Mouse (Mus musculus) stomach, embryonic 14.5 days (tissue): ENCODE measurements around the gene Zfp341. TPM values are rescaled to one million over a fixed set of nuclear protein-coding genes. Genes with fewer than 3 reads are reported as not detected.

ENCODE experiments used
- ATAC-seq: fragments of 200-750 bp; cut with Nextera tagmentation; 2 replicates; pipeline ENCODE4 v1.8.0; 2017; ENCODE audit warnings: low read depth, moderate TSS enrichment; ENCODE audit not compliant: insufficient number of reproducible peaks, insufficient read depth, low FRiP score
- H3K27ac ChIP-seq: fragments of 300-500 bp; sonication (generic); 2 replicates; pipeline ENCODE4 v1.5.1; 2014; ENCODE audit warnings: mild to moderate bottlenecking, low read length, moderate library complexity, mixed read lengths
- H3K27me3 ChIP-seq: fragments of 300-500 bp; sonication (generic); 2 replicates; pipeline ENCODE4 v1.6.1; 2014; ENCODE audit warnings: low read length, control low read depth, mixed read lengths; ENCODE audit not compliant: control insufficient read depth, insufficient read depth
- H3K36me3 ChIP-seq: fragments of 300-500 bp; sonication (generic); 2 replicates; pipeline ENCODE4 v1.6.1; 2014; ENCODE audit warnings: mild to moderate bottlenecking, control low read depth, low read length, moderate library complexity, mixed read lengths; ENCODE audit not compliant: control insufficient read depth, insufficient read depth
- H3K4me1 ChIP-seq: fragments of 300-500 bp; sonication (generic); 2 replicates; pipeline ENCODE4 v1.6.1; 2014; ENCODE audit warnings: low read length, control low read depth, mixed read lengths; ENCODE audit not compliant: control insufficient read depth, insufficient read depth
- H3K4me2 ChIP-seq: fragments of 300-500 bp; sonication (generic); replicated peaks from 2 replicates; pipeline ENCODE4 v1.6.1; 2014; ENCODE audit warnings: low read depth, low read length, control low read depth
- H3K4me3 ChIP-seq: fragments of 300-500 bp; sonication (generic); 2 replicates; pipeline ENCODE4 v1.5.1; 2014; ENCODE audit warnings: low read depth, low read length, control low read depth
- H3K9ac ChIP-seq: fragments of 300-500 bp; sonication (generic); replicated peaks from 2 replicates; pipeline ENCODE4 v1.6.1; 2014; ENCODE audit warnings: low read depth, mild to moderate bottlenecking, control low read depth, low read length, moderate library complexity, mixed read lengths
- H3K9me3 ChIP-seq: fragments of 300-500 bp; sonication (generic); 2 replicates; pipeline ENCODE4 v1.6.1; 2016; ENCODE audit warnings: low read depth, low read length, control low read depth; ENCODE audit not compliant: control insufficient read depth
- WGBS: fragments of 180-500 bp; shearing (Covaris S2); extraction: QIAGEN DNeasy Blood & Tissue Kit; methylation state at CpG from one replicate; pipeline ENCODE4 v1.1.7; 2014; 5-methylcytosine and 5-hydroxymethylcytosine counted together
- polyA plus RNA-seq: library from polyadenylated mRNA; unstranded; fragments of >200 nt; fragmentation: Nextera tagmentation; extraction: Ambion mirVana; gene quantifications from 2 replicates; pipeline ENCODE4 v1.2.1, GENCODE M21; 2014

Zfp341 gene
- polyA plus RNA-seq, 1 experiment from 2014 or later = 1.0 TPM

DNA sequence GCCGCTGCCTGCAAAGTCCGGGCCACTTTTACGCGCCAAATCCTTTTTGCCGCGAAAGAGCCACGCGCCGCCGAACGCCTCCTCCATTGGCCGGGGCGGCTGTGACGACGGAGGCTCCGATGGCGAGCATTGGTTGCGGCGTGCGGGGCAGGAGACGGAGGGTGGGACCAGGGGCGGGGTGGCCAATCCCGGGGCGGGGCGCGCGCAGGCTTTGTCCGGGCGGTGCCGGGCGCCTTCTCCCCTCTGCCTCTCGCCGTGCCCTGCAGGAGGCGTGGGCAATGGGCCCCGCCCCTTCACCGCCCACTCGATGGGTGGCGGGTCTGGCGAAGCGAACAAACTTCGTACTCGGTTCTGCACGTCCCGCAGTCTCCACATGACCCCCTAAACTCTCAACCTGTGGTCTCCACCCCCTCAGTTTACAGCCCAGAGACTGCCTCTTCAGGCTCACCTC is 43.2 kb upstream of the Zfp341 start, which contains the start of gene E2f1:
E2f1 (minus strand) TSS at position 57 of the 451 bp plus-strand sequence.
- peak; percentile 96 for ATAC-seq
- peak within 1 kb of the TSS; percentile 72 for H3K4me3 ChIP-seq
- WGBS = 1% methylated on average over 35 of the region's 44 CpGs
- H3K9me3 ChIP-seq = no peaks in the 10 kb centered on the region
- H3K27ac ChIP-seq = peak within 1 kb of the TSS; percentile 89
- peak within 1 kb of the TSS; percentile 82 for H3K4me2 ChIP-seq
- peaks cover 2% of the 10 kb centered on the region; the same call in 1 of the 2 replicates for H3K36me3 ChIP-seq
- H3K27me3 ChIP-seq = no peaks in the 10 kb centered on the region
- peaks cover 31% of the 10 kb centered on the region for H3K4me1 ChIP-seq
- peak within 1 kb of the TSS; percentile 87 for H3K9ac ChIP-seq

DNA sequence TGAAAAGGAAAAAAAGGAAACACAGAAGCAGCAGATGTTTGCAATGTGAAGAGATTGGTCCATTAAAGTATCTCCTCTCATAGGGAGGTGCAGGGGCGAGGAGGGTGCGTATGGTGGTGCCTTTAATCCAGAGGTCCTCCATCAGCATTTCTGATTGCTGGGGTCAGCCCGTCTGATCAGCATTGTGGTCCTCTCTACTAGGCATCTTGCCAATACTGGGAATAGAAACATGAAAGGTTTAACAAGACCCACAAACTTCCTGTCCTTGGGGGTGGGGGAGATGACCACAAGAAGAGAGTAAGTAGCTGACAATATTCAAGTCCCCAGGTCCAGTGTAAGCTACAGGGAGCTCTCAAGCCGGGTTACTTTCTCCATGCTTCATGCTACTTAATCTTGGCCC is 42.4 kb upstream of the Zfp341 start:
- Histone ChIP-seq H3K9ac (no peak overlapping the region), H3K9me3 (no peaks in the 10 kb centered on the region), H3K4me1 (peaks cover 29% of the 10 kb centered on the region), H3K4me3 (no peak overlapping the region; the same call in 1 of the 2 replicates), H3K27me3 (no peaks in the 10 kb centered on the region), H3K27ac (peak overlapping the region; percentile 67; the same call in 1 of the 2 replicates), H3K36me3 (0 out of 2 replicates have a peak, but pooled peaks cover under 1% of the 10 kb centered on the region), H3K4me2 (peak overlapping the region; percentile 64; the same call in 1 of the 2 replicates)
- 60% methylated on average over 4 of the region's 4 CpGs for WGBS
- ATAC-seq = no peak

DNA sequence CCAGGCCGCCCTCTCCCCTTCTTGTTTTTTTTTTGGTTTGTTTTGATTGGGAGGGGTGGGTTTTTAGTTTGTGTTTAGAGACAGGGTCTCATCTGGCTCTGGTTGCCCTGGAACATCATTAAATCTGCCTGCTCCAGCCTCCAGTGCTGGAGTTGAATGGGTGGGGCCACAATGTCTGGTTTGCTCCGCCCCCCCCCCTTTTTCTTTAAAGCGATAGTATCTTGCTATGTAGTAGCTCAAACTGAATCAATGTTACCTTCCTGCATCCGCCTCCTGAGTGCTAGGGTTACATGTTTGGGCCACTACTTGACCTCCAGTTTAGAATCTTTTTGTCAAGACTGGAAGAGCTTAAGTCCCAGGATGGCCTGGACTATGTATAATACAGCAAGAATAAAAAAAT is 41.8 kb upstream of the Zfp341 start:
- Histone ChIP-seq H3K9ac (no peak overlapping the region), H3K27ac (no peak overlapping the region), H3K4me3 (no peak overlapping the region), H3K4me2 (no peak overlapping the region), H3K9me3 (no peaks in the 10 kb centered on the region), H3K36me3 (no peaks in the 10 kb centered on the region), H3K4me1 (peaks cover 23% of the 10 kb centered on the region; the same call in 1 of the 2 replicates), H3K27me3 (no peaks in the 10 kb centered on the region)
- no peak for ATAC-seq
- WGBS = 96% methylated on average over 4 of the region's 4 CpGs

DNA sequence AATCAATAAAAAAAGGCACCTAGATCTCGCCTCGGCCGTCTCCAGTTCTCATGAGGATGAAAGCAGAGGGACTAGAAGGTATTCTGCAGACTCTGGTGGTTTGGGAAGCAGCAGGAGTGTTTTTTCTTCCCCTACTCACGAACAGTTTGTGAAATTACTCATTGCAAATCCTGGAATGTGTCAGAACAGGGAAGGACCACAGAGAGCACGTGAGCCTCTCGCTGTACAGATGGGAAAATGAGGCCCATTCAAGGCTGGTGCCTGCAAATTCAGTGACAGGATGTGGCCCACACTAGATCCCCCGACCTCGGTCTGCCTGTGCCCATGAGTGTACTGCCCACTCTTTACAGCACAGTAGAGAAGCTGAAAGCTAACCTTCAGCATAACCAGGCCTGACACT is 41.1 kb upstream of the Zfp341 start:
- Histone ChIP-seq H3K36me3 (no peaks in the 10 kb centered on the region), H3K9ac (no peak overlapping the region), H3K27ac (peak overlapping the region; percentile 6; the same call in 1 of the 2 replicates), H3K9me3 (no peaks in the 10 kb centered on the region), H3K4me1 (peaks cover 19% of the 10 kb centered on the region; the same call in 1 of the 2 replicates), H3K4me3 (no peak overlapping the region), H3K27me3 (no peaks in the 10 kb centered on the region), H3K4me2 (no peak overlapping the region)
- ATAC-seq = no peak
- 54% methylated on average over 8 of the region's 8 CpGs for WGBS

DNA sequence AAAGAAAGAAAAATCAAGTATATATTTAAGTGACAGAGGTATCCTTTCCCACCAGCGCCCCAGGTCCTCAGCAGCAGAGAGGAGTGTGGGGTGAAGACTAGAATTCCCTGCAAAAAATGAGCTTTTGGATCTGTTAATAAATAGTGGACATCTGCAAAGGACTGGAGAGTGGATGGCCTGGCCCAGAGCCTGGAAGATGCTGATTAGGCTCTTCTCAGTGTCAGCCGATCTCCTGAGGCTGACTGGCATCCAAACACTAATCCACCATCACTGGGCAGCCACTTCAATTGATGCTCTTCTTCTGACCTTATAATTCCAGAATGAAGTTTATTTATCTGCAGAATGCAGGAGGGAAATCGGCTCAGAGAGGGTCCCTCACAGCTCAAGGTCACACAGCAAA is 40.1 kb upstream of the Zfp341 start:
- H3K9ac ChIP-seq = no peak overlapping the region
- WGBS = 74% methylated on average over 3 of the region's 3 CpGs
- no peak overlapping the region for H3K27ac ChIP-seq
- no peaks in the 10 kb centered on the region for H3K9me3 ChIP-seq
- H3K4me2 ChIP-seq = no peak overlapping the region
- peaks cover 10% of the 10 kb centered on the region; the same call in 1 of the 2 replicates for H3K4me1 ChIP-seq
- H3K36me3 ChIP-seq = no peaks in the 10 kb centered on the region
- ATAC-seq = no peak
- H3K27me3 ChIP-seq = no peaks in the 10 kb centered on the region
- H3K4me3 ChIP-seq = no peak overlapping the region

GRCm38 (mm10) chr2:154574271-154574670 is 38.8 kb upstream of the Zfp341 start:
- 71% methylated on average over 7 of the region's 7 CpGs for WGBS
- no peak overlapping the region for H3K4me3 ChIP-seq
- no peak overlapping the region for H3K4me2 ChIP-seq
- H3K27ac ChIP-seq = no peak overlapping the region
- no peaks in the 10 kb centered on the region for H3K9me3 ChIP-seq
- no peaks in the 10 kb centered on the region for H3K36me3 ChIP-seq
- no peak overlapping the region for H3K9ac ChIP-seq
- ATAC-seq = no peak
- no peaks in the 10 kb centered on the region for H3K27me3 ChIP-seq
- no peaks in the 10 kb centered on the region; the same call in 1 of the 2 replicates for H3K4me1 ChIP-seq

DNA sequence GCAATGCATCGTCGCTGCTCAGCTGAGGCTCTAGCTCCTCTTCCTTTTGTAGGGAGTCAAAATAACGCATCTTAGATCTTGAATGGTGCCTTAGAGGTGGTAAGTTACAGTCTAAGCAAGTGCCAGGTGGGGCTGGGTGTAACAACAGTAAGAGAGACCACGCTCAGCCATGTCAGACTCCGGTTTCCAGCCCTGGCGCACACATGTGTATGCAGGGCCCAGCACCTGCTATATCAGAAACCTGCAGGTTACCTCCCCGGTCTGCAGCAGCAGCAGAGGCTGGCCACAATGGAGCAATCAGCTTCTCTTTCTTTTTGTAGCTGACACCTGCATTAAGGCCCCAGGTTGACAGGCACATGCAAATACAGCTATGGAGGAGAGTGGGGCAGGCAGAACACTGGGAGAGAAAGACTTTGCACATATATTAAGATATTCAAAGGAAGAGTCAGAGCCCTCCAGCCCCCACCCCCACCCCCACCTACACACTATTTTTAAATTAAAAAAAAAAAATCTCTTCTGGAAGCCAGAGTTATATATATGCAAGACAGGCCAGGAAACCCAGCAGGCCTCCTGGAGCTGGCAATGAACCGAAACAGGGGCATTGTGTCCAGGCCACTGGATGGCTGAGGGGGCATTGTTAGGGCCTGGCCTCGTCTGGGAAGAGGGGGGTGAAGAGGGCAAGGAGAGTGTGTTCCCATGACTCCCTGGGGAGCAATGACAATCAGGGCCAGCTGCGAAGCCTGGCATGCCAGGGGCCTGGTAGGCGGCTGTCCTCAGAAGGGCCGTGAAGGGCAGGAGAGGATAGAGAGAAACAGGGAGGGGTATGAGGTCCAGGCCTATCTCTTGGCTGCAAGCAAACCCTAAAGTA is 36.0 kb upstream of the Zfp341 start:
- H3K4me2 ChIP-seq = no peak overlapping the region
- H3K36me3 ChIP-seq = no peaks in the 10 kb centered on the region
- no peak overlapping the region for H3K27ac ChIP-seq
- H3K27me3 ChIP-seq = no peaks in the 10 kb centered on the region
- no peak for ATAC-seq
- 62% methylated on average over 12 of the region's 12 CpGs for WGBS
- no peaks in the 10 kb centered on the region for H3K4me1 ChIP-seq
- no peaks in the 10 kb centered on the region for H3K9me3 ChIP-seq
- H3K4me3 ChIP-seq = no peak overlapping the region
- H3K9ac ChIP-seq = no peak overlapping the region

DNA sequence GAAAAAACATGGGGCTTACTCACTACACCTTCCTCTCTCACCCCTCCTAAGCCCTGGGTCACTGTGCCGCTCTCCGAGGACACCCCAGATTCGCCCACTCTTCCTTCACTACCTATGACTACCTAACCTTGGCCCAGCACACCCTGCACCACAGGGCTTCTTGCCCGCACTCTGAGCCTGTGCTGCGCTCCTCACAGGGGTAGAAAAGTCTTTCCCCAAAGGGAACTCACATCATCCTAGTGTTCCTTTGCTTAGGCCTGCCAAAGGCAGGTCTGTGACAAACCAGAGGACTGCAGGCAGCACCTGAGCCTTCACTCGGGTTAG is 35.4 kb upstream of the Zfp341 start:
- Histone ChIP-seq H3K9ac (no peak overlapping the region), H3K4me1 (no peaks in the 10 kb centered on the region), H3K27me3 (no peaks in the 10 kb centered on the region), H3K27ac (no peak overlapping the region), H3K4me3 (no peak overlapping the region), H3K9me3 (no peaks in the 10 kb centered on the region), H3K4me2 (no peak overlapping the region), H3K36me3 (no peaks in the 10 kb centered on the region)
- 86% methylated on average over 6 of the region's 6 CpGs for WGBS
- no peak for ATAC-seq
